Mouse (Mus musculus) liver, adult 2 months (tissue): ENCODE measurements around the gene Copa. TPM values are rescaled to one million over a fixed set of nuclear protein-coding genes. Genes with fewer than 3 reads are reported as not detected.

Source experiments
- DNase-seq: peaks from one replicate; pipeline ENCODE4 v3.0.0-alpha.2; 2011; ENCODE audit warnings: low read depth, low spot score; ENCODE audit errors: extremely low read depth
- H3K27ac ChIP-seq: fragments of 200-500 bp; replicated peaks from 2 replicates; pipeline ENCODE4 v1.5.1; 2012; ENCODE audit warnings: low read depth, mild to moderate bottlenecking, control low read depth, inconsistent platforms, low read length; ENCODE audit not compliant: insufficient read depth
- H3K27me3 ChIP-seq: fragments of 200-500 bp; 2 replicates; pipeline ENCODE4 v1.6.1; 2012; ENCODE audit warnings: mild to moderate bottlenecking, moderate library complexity, low read length, inconsistent platforms; ENCODE audit not compliant: control insufficient read depth, insufficient read depth
- H3K36me3 ChIP-seq: fragments of 200-500 bp; 2 replicates; pipeline ENCODE4 v1.6.1; 2012; ENCODE audit warnings: low read length, inconsistent platforms; ENCODE audit not compliant: control insufficient read depth, insufficient read depth
- H3K4me1 ChIP-seq: fragments of 200-500 bp; 2 replicates; pipeline ENCODE4 v1.6.1; 2011; ENCODE audit warnings: low read length; ENCODE audit not compliant: control insufficient read depth, insufficient read depth
- H3K4me3 ChIP-seq: fragments of 200-500 bp; 2 replicates; pipeline ENCODE4 v1.5.1; 2011; ENCODE audit warnings: low read depth, mild to moderate bottlenecking, control low read depth, low read length, moderate library complexity; ENCODE audit not compliant: insufficient read depth
- H3K79me2 ChIP-seq: fragments of 200-500 bp; 2 replicates; pipeline ENCODE4 v1.6.1; 2012; ENCODE audit warnings: inconsistent platforms, mild to moderate bottlenecking, low read length, moderate library complexity; ENCODE audit not compliant: control insufficient read depth, insufficient read depth
- H3K9ac ChIP-seq: fragments of 200-500 bp; 2 replicates; pipeline ENCODE4 v1.6.1; 2012; ENCODE audit warnings: low read depth, mild to moderate bottlenecking, control low read depth, inconsistent platforms, low read length
- CTCF ChIP-seq: fragments of 200-500 bp; IDR thresholded peaks from 2 replicates; pipeline ENCODE4 v1.5.1; 2011; ENCODE audit warnings: low read depth, low read length, control low read depth
- POLR2A ChIP-seq: fragments of 200-500 bp; IDR thresholded peaks from 2 replicates; pipeline ENCODE4 v1.6.1; 2011; ENCODE audit warnings: low read length, control low read depth; ENCODE audit not compliant: insufficient read depth; ENCODE audit errors: extremely low read depth
- WGBS: fragments of 180-500 bp; shearing (Covaris S2); methylation state at CpG from one replicate; pipeline ENCODE4 v1.1.7; 2018; 5-methylcytosine and 5-hydroxymethylcytosine counted together
- polyA plus RNA-seq: library from polyadenylated mRNA; depleted of rRNA; stranded (reverse); fragments of >200 nt; gene quantifications from 2 replicates; pipeline ENCODE4 v1.2.3, GENCODE M21; 2012
- total RNA-seq: library from RNA; depleted of rRNA; stranded (reverse); fragments of >200 nt; gene quantifications from 2 replicates; pipeline ENCODE4 v1.2.3, GENCODE M21; 2014

The Copa gene
- total and polyA plus RNA-seq, 2 experiments, result 31.7 to 108 TPM

- peak; percentile 92 for DNase-seq
- Histone ChIP-seq H3K9ac (no peak overlapping the region), H3K4me3 (no peak overlapping the region), H3K4me1 (peaks cover 4% of the 10 kb centered on the region; the same call in 1 of the 2 replicates), H3K27me3 (no peaks in the 10 kb centered on the region), H3K36me3 (peaks cover 66% of the 10 kb centered on the region), H3K27ac (no peak overlapping the region), H3K79me2 (peaks cover 3% of the 10 kb centered on the region; the same call in 1 of the 2 replicates)
- 26% methylated on average over 6 of the region's 6 CpGs for whole genome bisulfite sequencing
- TF ChIP-seq CTCF (no peak), POLR2A (no peak)
Measured at GRCm38 (mm10) chr1:172099325-172100033, 17.1 kb downstream of the Copa start.

- Histone ChIP-seq H3K27me3 (no peaks in the 10 kb centered on the region), H3K36me3 (peaks cover 78% of the 10 kb centered on the region), H3K4me1 (peaks cover 4% of the 10 kb centered on the region; the same call in 1 of the 2 replicates), H3K27ac (no peak overlapping the region), H3K79me2 (0 out of 2 replicates have a peak, but pooled peaks cover 3% of the 10 kb centered on the region), H3K9ac (no peak overlapping the region), H3K4me3 (no peak overlapping the region)
- TF ChIP-seq POLR2A (no peak), CTCF (no peak)
- whole genome bisulfite sequencing, result 70% methylated on average over 4 of the region's 4 CpGs
- no peak for DNase-seq
Measured at GRCm38 (mm10) chr1:172103619-172104018, 21.3 kb downstream of the Copa start.

- TF ChIP-seq POLR2A (no peak), CTCF (no peak)
- no peak overlapping the region for H3K27ac ChIP-seq
- no peak overlapping the region for H3K4me3 ChIP-seq
- 86% methylated on average over 11 of the region's 11 CpGs for WGBS
- H3K36me3 ChIP-seq, result peaks cover 88% of the 10 kb centered on the region
- H3K9ac ChIP-seq, result no peak overlapping the region
- H3K4me1 ChIP-seq, result no peaks in the 10 kb centered on the region
- H3K27me3 ChIP-seq, result no peaks in the 10 kb centered on the region
- DNase-seq, result no peak
- 0 out of 2 replicates have a peak, but pooled peaks cover 3% of the 10 kb centered on the region for H3K79me2 ChIP-seq
Measured at GRCm38 (mm10) chr1:172105101-172105500, 22.8 kb downstream of the Copa start.

- peaks cover 89% of the 10 kb centered on the region for H3K36me3 ChIP-seq
- 88% methylated on average over 10 of the region's 10 CpGs for WGBS
Measured at GRCm38 (mm10) chr1:172107777-172108477, 25.6 kb downstream of the Copa start.

GRCm38 (mm10) chr1:172116948-172117347 lies 34.6 kb downstream of the Copa start:
- Histone ChIP-seq H3K27ac (no peak overlapping the region), H3K4me1 (no peaks in the 10 kb centered on the region), H3K27me3 (no peaks in the 10 kb centered on the region), H3K79me2 (no peaks in the 10 kb centered on the region), H3K9ac (no peak overlapping the region), H3K4me3 (no peak overlapping the region), H3K36me3 (peaks cover 86% of the 10 kb centered on the region)
- 93% methylated on average over 5 of the region's 5 CpGs for WGBS
- DNase-seq, result no peak
- TF ChIP-seq CTCF (no peak), POLR2A (no peak)

More at GRCm38 (mm10) chr1:172107777-172108477, 25.6 kb downstream of the Copa start:
- no peak for TF ChIP-seq POLR2A
- no peak for TF ChIP-seq CTCF
- Histone ChIP-seq H3K4me3 (no peak overlapping the region), H3K4me1 (no peaks in the 10 kb centered on the region), H3K9ac (no peak overlapping the region), H3K79me2 (no peaks in the 10 kb centered on the region), H3K27ac (no peak overlapping the region), H3K27me3 (no peaks in the 10 kb centered on the region)
- no peak for DNase-seq
